8 mouse cellular contexts compared by ENCODE assay signal in genomic region chr7:123084180-123084691, GRCm38 (mm10). TPM values are rescaled to one million over a fixed set of nuclear protein-coding genes. Genes with fewer than 3 reads are reported as not detected.
DNase-seq lines count a peak whose midpoint lies in the region; ATAC-seq and TF ChIP-seq lines count a peak whose summit lies in the region.

No protein-coding gene starts in this region.

- no peaks in the 10 kb centered on the region for H3K4me1 ChIP-seq in lung, adult 2 months (ENCODE audit: control insufficient read depth, insufficient read depth, low read length)
- peaks cover 37% of the 10 kb centered on the region for H3K4me1 ChIP-seq in embryonic facial prominence, embryonic 10.5 days
- H3K4me1 ChIP-seq in heart, embryonic 10.5 days = peaks cover 21% of the 10 kb centered on the region
- peaks cover 5% of the 10 kb centered on the region; the same call in 1 of the 2 replicates for H3K4me1 ChIP-seq in kidney, adult 2 months (ENCODE audit: control insufficient read depth, insufficient read depth, low read length)
- peaks cover 13% of the 10 kb centered on the region for H3K4me1 ChIP-seq in neural tube, embryonic 11.5 days (ENCODE audit: control insufficient read depth, insufficient read depth, low read length)

- peak overlapping the region; percentile 6 for H3K4me3 ChIP-seq in lung, adult 2 months (replicated peaks; ENCODE audit: extremely low read depth, low read depth, low read length)
- H3K4me3 ChIP-seq in embryonic facial prominence, embryonic 10.5 days = peak overlapping the region; percentile 47
- peak overlapping the region; percentile 37; the same call in 1 of the 2 replicates for H3K4me3 ChIP-seq in heart, embryonic 10.5 days
- H3K4me3 ChIP-seq in kidney, adult 2 months (ENCODE audit: insufficient read depth, low read depth, low read length) = no peak overlapping the region
- H3K4me3 ChIP-seq in neural tube, embryonic 11.5 days (ENCODE audit: low read depth, low read length) = 0 out of 2 replicates have a peak overlapping the region, but pooled peaks have one; percentile 16

- WGBS in lung, adult 2 months = 1% methylated on average over 7 of the region's 7 CpGs
- 7% methylated on average over 7 of the region's 7 CpGs for WGBS in embryonic facial prominence, embryonic 10.5 days
- WGBS in heart, embryonic 10.5 days = 5% methylated on average over 7 of the region's 7 CpGs
- 1% methylated on average over 7 of the region's 7 CpGs for WGBS in kidney, adult 2 months
- WGBS in neural tube, embryonic 11.5 days = 3% methylated on average over 7 of the region's 7 CpGs

- TF ChIP-seq POLR2A in lung, adult 2 months (IDR thresholded peaks at IDR 0.05; ENCODE audit: borderline replicate concordance, extremely low read depth, low read depth, low read length) = no peak
- TF ChIP-seq POLR2A in kidney, adult 2 months (IDR thresholded peaks at IDR 0.05; ENCODE audit: low read depth, low read length) = no peak

- no peak for DNase-seq in lung, adult 2 months
- no peak for DNase-seq in lung, postnatal 25 days (ENCODE audit: low spot score)
- peak; percentile 70 for DNase-seq in embryonic facial prominence, embryonic 10.5 days (ENCODE audit: low spot score)
- DNase-seq in heart, embryonic 10.5 days (ENCODE audit: low spot score) = peak; percentile 86
- DNase-seq in kidney, adult 2 months = peak; percentile 81
- DNase-seq in left cerebral cortex, postnatal 36 days (ENCODE audit: low spot score in 2 of 2) = peak; percentile 74 to 80
- peak; percentile 65 for DNase-seq in neural tube, embryonic 11.5 days (ENCODE audit: low spot score)
- DNase-seq in spleen, postnatal 10 days (ENCODE audit: low spot score in 2 of 2) = no peak

- H3K36me3 ChIP-seq in embryonic facial prominence, embryonic 10.5 days (replicated peaks) = no peaks in the 10 kb centered on the region
- no peaks in the 10 kb centered on the region for H3K36me3 ChIP-seq in heart, embryonic 10.5 days
- H3K36me3 ChIP-seq in kidney, adult 2 months (ENCODE audit: control insufficient read depth, insufficient read depth, low read length) = no peaks in the 10 kb centered on the region
- no peaks in the 10 kb centered on the region for H3K36me3 ChIP-seq in neural tube, embryonic 11.5 days (ENCODE audit: control insufficient read depth, insufficient read depth, low read length)

- no peaks in the 10 kb centered on the region for H3K9me3 ChIP-seq in embryonic facial prominence, embryonic 10.5 days
- H3K9me3 ChIP-seq in heart, embryonic 10.5 days = no peaks in the 10 kb centered on the region
- no peaks in the 10 kb centered on the region for H3K9me3 ChIP-seq in neural tube, embryonic 11.5 days (ENCODE audit: control insufficient read depth, low read length)

- peak; percentile 87 for ATAC-seq in neural tube, embryonic 11.5 days (ENCODE audit: insufficient read depth, low FRiP score, low TSS enrichment)

- H3K27me3 ChIP-seq in embryonic facial prominence, embryonic 10.5 days (replicated peaks; ENCODE audit: low read depth, poor library complexity, severe bottlenecking) = no peaks in the 10 kb centered on the region
- no peaks in the 10 kb centered on the region for H3K27me3 ChIP-seq in heart, embryonic 10.5 days (ENCODE audit: insufficient read depth, poor library complexity, severe bottlenecking)
- no peaks in the 10 kb centered on the region for H3K27me3 ChIP-seq in kidney, adult 2 months (replicated peaks; ENCODE audit: control insufficient read depth, insufficient read depth, low read length)
- no peaks in the 10 kb centered on the region for H3K27me3 ChIP-seq in neural tube, embryonic 11.5 days (ENCODE audit: control insufficient read depth, insufficient read depth, low read length)

- H3K27ac ChIP-seq in embryonic facial prominence, embryonic 10.5 days (replicated peaks) = peak overlapping the region; percentile 76
- peak overlapping the region; percentile 30; the same call in 1 of the 2 replicates for H3K27ac ChIP-seq in heart, embryonic 10.5 days
- H3K27ac ChIP-seq in kidney, adult 2 months (ENCODE audit: insufficient read depth, low read depth, low read length) = peak overlapping the region; percentile 86
- H3K27ac ChIP-seq in neural tube, embryonic 11.5 days (ENCODE audit: low read depth, low read length) = peak overlapping the region; percentile 54; the same call in 1 of the 2 replicates

- H3K4me2 ChIP-seq in neural tube, embryonic 11.5 days (ENCODE audit: low read depth) = peak overlapping the region; percentile 40

- H3K9ac ChIP-seq in neural tube, embryonic 11.5 days (ENCODE audit: low read length) = peak overlapping the region; percentile 32; the same call in 1 of the 2 replicates

- TF ChIP-seq CTCF in lung, adult 2 months (IDR thresholded peaks at IDR 0.05; ENCODE audit: insufficient read depth, low read length) = no peak
- no peak for TF ChIP-seq CTCF in kidney, adult 2 months (conservative IDR thresholded peaks at IDR 0.05; ENCODE audit: insufficient read depth, insufficient read length, low read depth, low read length)

- intact Hi-C loops in left cerebral cortex, postnatal 36 days (cut with DNase I) = loop anchor here (1.0 to 5.0 kb wide), 2 partner anchors 40 to 52 kb away; no protein-coding TSS in a partner anchor

RNA-seq across cellular contexts. Expression of gene Tnrc6a, which starts 39.4 kb away (rescaled TPM):
- 30.5 and 33.2 TPM in 2 replicates for polyA plus RNA-seq in lung, adult 2 months (2012; rRNA removed)
- polyA plus RNA-seq in embryonic facial prominence, embryonic 10.5 days (2016; fragmentation: Nextera tagmentation; extraction: Ambion mirVana) = 60.6 and 61.5 TPM in 2 replicates
- 39.9 and 51.2 TPM in 2 replicates for polyA plus RNA-seq in heart, embryonic 10.5 days (2016; fragmentation: Nextera tagmentation; extraction: Ambion mirVana)
- polyA plus RNA-seq in kidney, adult 2 months (2012; rRNA removed) = 28.9 and 33.4 TPM in 2 replicates
- 10 to 100 TPM; 43.5 to 59.0 TPM for total RNA-seq in left cerebral cortex, postnatal 36 days (2021)
- 46.2 and 57.3 TPM in 2 replicates for polyA plus RNA-seq in neural tube, embryonic 11.5 days (2014; fragmentation: Nextera tagmentation; extraction: Ambion mirVana)

Comparison
In these comparisons a context has a peak if more than half of its experiments do, and no peak if none do; other contexts are left out.
1. DNase-seq: peak in embryonic facial prominence, embryonic 10.5 days (single experiment), heart, embryonic 10.5 days (single experiment), kidney, adult 2 months (single experiment), left cerebral cortex, postnatal 36 days (2 of 2) and neural tube, embryonic 11.5 days (single experiment); none in lung, adult 2 months (single experiment), lung, postnatal 25 days (single experiment) and spleen, postnatal 10 days (0 of 2).
2. H3K27ac ChIP-seq: peak in every context shown above with its lines; median percentile 86 in kidney, adult 2 months; 76 in embryonic facial prominence, embryonic 10.5 days; 54 in neural tube, embryonic 11.5 days; 30 in heart, embryonic 10.5 days.